Mouse (Mus musculus) fibroblast of lung, adult 2 months (primary cell): ENCODE results near the gene Thsd7b.
"Not testable (repeated sequence)": the region's sequence is repeated elsewhere in the genome, so short reads cannot be mapped to it uniquely, and the experiment has no call there.

ENCODE experiments used
- DNase-seq: peaks from one replicate; pipeline ENCODE4 v3.0.0-alpha.2; 2011; ENCODE audit warnings: low read depth

Thsd7b gene

DNA sequence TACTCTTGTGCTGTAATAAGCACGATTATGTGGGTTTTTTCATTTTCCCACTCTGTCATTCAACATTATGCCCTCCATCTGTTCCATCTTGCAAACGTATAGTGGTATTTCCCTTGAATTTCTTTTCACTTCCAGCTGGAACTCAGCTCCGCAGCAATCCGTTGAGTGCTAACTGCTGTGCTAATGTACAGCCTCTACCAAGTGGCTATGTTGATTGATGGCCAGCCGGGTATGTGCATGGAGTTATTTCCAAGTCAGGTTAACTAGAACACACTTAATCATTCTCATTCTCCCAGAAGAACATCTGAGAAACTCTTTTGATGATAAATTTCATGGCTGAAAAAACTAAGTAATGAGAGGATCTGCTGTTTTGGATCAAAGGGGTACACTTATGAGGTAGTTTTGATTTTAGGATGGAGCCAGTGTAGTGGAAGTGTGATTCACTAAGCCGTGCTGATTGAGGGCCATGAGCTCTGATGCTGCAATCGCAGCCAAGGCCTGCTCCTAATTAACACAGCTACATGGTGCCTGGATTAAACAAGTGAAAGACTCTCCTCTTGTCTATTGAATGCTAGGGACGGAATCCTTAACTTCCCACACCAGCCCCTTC lies 371.3 kb downstream of the Thsd7b start:
- DNase-seq: no peak

DNA sequence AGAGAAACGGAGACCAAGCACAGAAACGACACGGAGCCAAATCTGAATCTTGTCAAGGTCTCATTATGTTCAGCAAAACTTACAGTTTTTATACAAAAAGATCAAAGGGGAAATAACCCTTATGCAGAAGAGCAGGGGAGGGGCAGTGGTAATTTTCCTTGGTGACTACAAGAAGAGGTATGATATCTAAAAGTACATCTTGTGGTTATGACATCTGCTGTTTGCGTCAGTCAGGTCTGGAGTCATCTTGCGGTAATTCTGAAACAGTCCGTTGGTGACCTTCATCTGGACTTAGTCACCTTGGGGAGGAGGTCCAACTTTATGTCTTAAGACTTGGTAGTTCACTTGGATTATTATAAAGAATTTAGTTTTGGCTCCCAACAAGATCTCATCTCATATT lies 378.3 kb downstream of the Thsd7b start:
- DNase-seq: not testable (repeated sequence)

DNA sequence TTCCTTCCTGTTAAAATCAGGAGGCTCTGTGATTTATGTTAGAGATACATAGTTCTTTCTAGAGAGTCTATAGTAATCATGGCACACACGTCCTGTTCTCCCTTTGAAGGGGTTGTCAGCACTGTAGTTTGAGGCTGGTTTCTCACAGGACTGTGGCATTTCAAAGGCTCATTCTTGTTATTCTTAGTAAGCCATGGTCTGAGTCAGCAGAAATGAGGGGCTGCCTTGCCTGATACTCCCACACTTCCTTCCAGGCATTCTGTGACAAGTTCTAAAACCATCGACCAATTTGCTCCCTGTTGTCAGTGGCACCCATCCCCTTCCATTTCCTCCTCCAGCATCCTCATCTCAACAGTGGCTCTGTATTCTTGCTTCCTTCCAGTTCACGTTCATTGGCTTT lies 384.9 kb downstream of the Thsd7b start:
- DNase-seq: no peak

DNA sequence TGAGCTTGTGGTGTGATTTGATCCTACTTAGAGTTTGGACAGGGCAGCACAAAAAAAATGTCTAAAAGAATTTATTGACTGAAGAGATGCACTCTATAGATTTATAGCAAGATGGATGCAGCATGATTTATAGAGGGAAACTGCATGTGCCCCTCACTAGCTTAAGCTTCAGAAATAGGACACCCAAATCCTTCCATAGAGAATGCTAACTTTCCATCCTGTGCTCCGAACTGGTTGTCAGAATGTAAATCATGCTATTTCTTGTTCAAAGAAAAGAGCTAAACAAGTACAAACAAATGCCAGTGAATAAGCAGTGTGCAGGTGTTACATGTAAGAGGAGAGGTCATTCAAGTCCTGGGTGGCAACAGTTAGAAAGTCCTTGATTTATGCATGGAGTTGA lies 402.8 kb downstream of the Thsd7b start:
- DNase-seq: no peak

DNA sequence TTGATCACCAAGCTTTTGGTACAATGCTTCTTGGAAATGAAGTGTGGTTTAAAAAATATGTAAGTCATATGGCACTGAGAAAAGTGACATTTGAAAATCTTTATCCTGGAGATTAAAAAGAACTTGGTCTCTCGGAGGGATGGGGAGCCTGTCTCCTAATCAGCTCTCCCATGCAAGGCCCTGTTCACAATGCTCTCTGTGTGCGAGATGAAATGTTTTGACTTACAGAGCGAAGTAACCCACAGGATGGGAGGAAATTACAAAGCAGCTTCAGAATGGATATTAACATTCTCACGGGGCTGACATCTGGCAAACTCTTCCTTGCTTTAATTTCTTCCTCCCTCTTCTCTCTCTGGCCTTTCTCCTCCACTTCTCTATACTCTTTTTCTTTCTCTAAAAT lies 405.7 kb downstream of the Thsd7b start:
- no peak for DNase-seq

DNA sequence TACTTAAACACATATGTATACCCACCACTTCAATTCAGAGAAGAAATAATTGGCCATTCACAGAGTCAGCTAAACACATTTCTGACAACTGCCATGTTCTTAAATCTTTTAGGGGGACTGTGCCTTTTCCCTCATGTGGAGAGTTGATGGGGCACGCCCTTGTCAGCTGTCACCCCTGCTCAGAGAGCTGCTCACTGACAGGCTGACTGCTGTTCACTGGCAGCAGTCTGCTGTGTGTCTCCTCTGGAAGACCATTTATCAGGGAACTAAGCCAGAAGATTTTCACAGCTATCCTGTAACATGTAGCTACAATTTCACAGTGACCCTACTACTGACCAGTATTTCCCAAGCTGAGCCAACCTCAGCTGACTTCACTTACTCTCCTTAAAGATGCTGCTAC lies 432.6 kb downstream of the Thsd7b start:
- no peak for DNase-seq

DNA sequence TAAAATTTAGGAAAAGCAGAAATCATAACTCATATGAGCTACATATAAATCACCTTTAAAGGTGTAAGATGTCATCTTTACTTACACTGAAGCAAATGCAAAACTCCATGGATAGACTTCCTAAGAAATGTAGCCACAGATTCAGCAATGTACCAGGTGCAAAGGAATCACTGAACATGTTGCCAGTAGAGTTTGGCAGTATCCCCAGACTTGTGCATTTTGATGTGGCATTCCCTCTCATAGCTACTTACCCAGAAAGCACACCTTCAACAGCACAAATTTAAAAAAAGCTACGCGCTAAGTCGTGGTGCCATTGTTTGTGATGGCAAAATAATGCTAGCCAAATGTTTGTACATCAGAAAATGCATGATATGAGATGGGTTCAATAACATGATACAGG lies 439.6 kb downstream of the Thsd7b start:
- no peak for DNase-seq

DNA sequence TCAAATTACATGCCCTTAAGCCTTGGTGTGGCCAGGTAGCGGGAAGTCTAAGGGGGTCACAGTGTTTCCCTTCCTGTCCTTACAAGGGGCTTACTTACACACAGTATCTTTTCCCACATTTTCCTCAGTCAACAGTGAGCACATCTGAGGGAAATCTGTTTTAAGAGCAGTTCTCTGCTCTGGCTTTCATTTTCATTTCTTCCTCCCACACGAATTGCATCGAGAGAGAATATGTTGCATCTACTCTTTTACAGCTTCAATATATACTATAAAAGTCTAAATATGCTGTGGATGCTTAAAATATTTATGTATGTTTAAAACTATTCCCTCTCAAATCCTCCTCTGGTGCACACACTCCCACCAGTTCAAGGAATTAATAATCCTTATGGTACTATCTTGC lies 440.5 kb downstream of the Thsd7b start:
- no peak for DNase-seq

DNA sequence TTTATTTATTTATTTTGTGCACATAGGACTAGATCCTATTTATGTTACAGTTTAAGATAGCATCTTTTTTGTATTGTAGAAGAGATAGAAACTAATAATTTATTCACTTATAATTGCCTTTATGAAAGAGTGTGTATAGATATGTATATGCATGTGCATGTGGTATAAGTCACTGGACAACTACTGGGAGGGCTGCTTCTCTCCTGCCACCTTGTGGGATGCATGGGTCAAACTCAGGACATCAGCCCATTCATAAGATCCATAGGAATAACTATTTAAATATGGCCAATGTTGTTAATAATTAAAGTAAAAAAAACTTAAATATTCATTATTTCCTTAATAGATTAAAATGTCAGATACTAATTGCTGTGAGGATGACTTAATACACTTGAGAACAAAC lies 446.5 kb downstream of the Thsd7b start:
- DNase-seq: no peak

DNA sequence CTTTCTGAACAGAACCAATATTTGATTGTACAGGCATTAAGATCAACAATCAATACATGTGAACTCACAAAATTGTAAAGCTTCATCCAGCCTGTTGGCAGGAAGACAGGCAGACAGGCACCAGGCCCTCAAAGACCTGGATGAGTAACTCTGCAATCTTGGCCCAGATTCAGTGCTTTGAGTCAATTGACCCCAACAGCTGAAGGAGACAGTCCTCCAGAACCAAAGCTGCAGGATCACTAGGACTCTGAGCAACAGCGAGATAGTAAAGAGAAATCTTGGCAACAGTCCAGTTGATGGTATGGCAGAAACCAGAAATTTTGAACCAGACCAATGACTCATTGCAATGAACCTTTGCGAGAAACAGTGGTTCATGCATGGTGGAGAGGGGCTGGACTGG lies 458.9 kb downstream of the Thsd7b start:
- no peak for DNase-seq

DNA sequence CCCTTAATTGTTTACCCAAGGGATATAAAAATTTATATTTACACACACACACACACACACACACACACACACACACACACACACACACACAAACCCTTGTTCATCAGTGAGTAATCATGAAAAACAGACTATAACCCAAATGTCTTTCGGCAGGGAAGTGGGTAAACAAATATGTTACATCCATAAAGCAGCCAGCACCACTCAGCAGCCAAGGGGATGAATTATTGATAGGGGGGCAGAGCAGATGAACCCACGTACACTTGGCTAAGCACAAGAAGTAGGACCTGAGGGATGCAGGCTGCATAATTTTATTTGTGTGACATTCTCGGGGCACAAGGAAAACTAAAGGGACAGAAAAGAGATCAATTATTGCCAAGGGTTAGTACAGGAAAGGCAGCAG lies 474.5 kb downstream of the Thsd7b start:
- no peak for DNase-seq

DNA sequence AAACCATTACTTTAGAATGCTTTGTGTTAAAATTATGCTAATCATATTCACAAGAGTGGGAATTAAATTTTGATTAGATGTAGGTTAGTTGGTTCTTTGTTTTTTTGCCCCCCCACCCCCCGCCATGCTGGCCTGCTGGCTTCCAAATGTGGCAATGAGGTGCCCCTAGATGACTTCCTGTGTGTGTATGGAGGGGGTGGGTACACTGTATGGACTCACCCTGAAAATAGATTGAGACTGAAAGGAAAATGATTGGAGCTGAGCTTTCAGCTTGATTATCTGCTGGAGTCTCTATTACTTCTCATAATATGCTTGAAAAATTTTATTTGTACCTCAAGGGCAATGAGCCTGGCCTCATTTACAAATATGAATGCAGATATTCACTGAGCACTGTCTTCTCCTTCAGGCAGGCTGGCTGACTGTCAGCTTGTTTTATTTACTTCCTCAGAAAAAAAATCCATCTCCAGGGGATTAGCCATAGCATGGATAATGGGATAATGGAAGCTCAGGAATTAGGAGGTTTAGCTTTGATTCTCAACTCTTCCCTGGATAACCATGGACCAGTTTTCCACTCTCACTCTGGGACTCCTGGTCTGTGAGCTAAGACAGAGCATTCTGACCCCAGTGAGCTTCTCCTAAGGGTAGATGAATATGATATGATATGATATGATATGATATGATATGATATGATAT lies 483.6 kb downstream of the Thsd7b start:
- no peak for DNase-seq

DNA sequence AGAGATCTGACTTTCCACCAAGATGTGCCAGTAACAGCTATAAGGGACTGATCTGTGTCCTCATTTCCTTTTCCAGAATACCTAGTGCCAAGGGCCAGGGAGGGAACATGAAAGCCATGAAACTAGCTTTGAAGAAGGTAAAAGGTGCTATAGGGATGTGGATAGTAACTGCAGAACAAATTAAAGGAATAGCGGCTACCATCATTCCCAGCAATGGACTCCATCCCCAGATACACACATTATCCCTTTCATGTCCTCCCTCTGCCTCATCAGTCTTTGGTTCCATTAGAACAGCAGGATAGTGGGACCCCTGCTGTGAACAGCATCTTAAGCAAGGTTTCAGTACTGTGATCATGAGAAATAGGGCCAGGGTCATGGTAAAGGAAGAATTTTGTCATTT lies 485.9 kb downstream of the Thsd7b start:
- DNase-seq: no peak

DNA sequence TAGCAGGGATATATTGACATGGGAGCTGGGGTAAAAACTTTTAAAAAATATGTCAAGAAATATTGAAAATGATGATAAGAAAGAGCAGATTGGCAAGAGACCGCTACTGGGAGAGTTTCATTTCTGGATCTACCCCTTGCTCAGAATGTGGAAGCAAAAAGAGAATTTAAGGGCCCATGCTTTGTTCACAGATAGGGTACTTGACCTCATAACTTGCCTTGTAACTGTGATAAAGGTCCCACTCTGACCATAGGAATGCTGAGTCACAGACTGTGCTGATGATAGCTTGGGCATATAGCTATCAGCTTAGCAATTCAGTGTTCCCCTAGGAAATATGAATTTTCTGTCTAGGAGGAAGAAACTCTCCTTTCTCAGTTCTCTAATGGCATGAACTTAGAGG lies 488.1 kb downstream of the Thsd7b start:
- no peak for DNase-seq

DNA sequence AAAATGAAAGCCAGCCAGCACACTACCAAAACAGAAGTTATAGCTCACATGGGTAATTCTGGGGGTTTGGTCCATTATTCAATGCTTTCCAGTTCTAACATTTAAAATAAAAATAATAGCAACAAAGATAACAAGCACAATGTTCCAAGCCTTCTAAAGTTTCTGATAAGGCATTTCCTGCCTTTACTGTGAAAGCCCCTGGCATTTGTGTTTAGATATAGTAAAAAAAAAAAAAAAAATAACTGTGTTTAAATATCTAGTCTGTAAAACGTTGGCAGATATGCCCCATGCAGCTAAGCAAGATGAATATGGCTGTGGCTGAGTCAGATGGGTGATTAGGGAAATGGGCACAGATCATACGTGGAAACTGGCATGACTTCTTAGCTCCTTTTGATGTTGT lies 491.6 kb downstream of the Thsd7b start:
- no peak for DNase-seq

DNA sequence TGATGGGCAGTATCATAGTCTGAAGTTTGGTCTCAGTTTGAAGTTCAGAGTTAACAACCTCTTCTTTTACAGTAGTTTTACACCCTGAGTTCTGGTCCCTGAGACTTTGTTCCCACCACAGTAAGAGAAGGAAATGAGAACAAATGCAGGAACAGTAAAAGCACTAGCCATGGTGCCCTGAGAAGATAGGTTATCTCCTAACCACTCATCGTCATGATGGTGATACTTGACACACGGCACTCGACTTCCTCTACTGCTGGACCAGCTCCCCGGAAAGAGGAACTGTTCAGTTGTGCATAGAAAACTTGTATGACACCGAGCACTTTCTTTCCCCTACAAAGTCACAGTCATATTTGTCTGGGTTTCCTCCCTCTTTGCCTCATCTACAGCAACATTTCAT lies 504.0 kb downstream of the Thsd7b start:
- DNase-seq: no peak

DNA sequence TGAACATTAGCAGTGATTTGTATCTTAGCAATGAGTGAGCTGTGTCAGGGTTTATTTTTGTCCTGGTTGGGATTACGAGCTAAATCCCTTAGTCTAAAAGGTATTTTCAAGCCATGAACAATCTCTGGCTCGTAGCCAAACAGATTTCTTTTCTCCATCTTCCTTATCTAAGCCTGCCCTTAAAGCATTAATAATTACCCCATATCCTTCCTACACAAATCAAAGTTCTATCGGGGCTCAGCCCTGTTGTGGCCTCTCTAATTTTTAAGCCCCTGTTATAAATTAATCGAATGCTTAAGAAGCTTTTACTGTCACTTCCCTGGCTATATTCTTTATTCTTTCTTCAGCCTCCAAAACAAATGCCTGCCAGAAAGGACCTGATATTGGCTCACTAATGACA lies 506.4 kb downstream of the Thsd7b start:
- no peak for DNase-seq

DNA sequence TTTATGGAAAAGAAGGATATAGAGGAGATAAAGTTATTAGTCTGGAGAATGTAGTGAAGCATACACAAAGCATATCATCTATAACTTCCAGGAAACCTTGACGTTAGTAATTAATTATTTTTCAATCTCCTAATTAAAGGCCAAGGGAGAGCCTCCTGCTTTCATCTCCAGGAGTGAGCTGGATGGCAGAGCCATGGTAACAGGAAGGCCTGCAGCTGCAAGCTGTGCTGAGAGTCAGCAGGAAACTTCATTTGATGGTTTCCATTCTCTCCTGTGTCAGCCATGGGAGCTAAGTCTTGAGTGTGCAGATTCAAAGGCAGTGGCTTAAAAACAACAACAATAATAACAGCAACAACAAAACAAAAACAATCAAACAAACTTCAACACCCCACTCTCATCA lies 507.5 kb downstream of the Thsd7b start:
- no peak for DNase-seq

DNA sequence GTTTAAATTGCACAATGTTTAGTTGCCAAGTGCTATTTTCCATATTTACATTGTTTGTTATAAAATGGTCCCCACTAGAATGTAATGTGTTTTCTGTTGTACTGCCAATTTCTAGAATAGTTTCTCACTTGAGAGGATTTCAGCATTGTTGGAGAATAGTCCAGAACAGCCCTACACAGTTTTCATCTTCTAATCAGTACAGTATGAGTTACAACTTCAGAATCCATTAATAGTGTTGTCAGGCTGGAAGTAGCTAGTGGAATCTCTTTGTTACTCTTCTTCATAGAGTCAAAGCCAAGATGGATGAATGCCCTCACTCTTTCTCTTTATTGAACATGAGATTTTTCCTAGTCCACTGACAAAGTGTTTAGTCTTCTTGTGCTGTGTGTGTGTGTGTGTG lies 525.4 kb downstream of the Thsd7b start:
- no peak for DNase-seq

DNA sequence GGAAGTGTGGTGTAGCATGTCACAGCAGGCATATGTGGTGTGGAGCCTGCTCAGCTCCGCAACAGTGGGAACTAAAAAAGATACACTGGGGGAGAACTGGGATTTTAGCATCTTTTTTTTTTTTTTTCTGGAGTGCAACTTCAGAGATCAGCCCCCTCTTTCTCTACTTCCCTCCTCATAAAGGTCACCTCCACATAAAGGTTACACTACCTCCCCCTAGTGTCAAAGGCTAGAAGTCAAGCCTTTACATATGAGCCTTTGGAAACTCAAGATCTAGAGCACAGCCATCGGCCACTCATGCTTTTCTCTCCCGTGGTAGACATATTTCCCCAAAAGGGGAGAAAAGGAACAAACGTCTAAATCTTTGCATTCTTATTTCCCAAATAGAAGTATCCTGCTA lies 553.8 kb downstream of the Thsd7b start:
- DNase-seq: no peak

DNA sequence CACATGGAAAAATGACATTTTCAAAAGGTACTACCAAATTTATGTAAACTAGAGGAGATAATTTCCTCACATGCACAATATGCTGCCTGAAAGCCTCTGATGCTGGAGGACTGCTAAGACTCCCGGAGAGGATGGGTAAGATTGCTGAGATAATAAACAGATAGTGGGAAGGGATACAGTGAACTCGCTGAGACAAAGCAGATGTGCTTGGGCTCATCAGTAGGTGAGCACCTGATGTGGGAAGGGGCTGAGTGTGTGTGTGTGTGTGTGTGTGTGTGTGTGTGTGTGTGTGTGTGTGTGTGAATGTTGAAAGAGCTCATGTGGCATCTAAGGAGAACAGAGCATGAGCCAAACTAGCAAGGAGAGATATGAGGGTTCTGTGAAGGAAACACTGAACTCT lies 564.2 kb downstream of the Thsd7b start:
- DNase-seq: no peak

DNA sequence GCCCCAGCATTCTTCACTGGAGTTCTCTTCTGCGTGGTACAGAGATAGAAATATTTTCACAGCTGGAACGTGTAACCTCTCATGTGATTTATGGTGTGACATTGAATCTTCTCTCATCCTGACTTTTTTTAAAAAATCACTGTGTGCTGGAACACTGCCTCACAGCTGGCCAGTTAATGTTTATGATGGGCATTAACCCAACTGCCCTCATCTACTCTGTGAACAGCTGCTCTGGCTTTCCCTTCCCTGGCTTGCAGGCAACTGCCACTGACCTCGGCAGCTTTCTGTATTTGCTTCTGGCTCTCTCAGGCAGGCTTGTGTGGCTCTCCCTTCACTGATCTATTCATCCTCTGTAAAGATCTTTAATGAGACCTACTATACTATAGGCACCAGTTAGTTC lies 564.7 kb downstream of the Thsd7b start:
- DNase-seq: no peak

DNA sequence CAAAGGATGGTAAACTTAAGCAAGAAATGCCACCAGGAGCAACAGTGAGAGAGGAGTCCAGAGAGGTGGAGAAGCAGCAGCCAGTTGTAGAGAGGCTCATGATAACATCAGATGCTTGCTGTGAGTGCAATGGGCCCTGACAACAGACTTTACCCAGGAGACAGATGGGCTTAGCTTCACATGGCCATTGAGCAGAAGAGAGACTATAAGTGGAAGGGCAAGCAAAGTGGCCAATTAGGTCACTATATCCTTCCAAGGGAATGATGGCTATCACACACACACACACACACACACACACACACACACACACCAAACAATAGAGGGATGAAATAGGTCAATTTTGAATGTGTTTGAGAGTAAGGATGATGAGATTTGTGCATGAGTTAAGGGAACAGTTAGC lies 565.4 kb downstream of the Thsd7b start:
- DNase-seq: no peak

DNA sequence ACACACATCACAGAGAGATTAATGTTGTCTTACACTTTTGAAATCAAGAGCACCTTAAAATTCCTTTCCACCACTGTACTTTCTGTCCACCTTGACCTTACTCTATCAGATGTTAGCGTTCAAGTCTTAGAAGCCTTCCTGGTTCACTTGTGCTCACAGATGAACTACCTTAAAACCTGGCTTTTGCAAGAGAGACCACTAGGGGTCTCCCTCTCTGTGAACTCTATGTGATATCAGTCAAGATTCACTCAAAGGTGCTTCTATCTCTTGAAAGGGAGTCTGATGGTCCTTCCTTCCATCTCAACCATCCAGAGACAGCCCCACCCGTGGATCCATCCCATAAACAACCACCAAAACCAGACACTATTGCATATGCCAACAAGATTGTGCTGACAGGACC lies 570.3 kb downstream of the Thsd7b start:
- DNase-seq: peak; percentile 0
